In the genomic region with DNA sequence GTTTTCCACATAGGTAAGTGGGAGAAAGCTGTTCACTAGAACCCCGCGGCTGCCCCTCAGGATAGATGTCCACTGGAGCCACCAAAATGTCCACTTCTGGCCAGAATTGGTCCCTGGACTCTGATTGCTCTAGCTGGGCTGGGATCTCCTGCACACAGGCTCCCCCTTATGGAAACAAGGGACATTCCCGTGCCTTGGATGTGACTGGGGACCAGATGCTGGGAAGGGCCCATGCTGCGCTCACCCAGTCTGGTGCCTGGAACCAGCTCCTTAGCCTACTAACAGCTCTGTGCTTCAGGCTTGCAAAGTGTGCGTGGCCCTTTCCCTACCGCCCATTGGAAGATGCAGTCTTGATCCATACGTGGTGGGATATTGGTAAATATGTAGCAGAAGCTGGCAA, we compare ENCODE assay signal across 8 mouse cellular contexts.
A peak's percentile ranks its signal among the peaks of the same experiment; 100 is the strongest.
DNase-seq lines count a peak whose midpoint lies in the region; ATAC-seq and TF ChIP-seq lines count a peak whose summit lies in the region.

No protein-coding gene starts in this region.

- peaks cover 30% of the 10 kb centered on the region for H3K27me3 ChIP-seq in midbrain, embryonic 10.5 days (ENCODE audit: low read depth, poor library complexity, severe bottlenecking)
- no peaks in the 10 kb centered on the region; the same call in 1 of the 2 replicates for H3K27me3 ChIP-seq in midbrain, embryonic 15.5 days (replicated peaks)
- H3K27me3 ChIP-seq in testis, adult 2 months (ENCODE audit: control insufficient read depth, insufficient read depth, low read length), result no peaks in the 10 kb centered on the region

- H3K9ac ChIP-seq in midbrain, embryonic 15.5 days, result no peak overlapping the region

- no peak overlapping the region for H3K4me3 ChIP-seq in midbrain, embryonic 10.5 days
- H3K4me3 ChIP-seq in midbrain, embryonic 15.5 days, result no peak overlapping the region
- H3K4me3 ChIP-seq in lung, adult 2 months (replicated peaks; ENCODE audit: extremely low read depth, low read depth, low read length), result no peak overlapping the region
- no peak overlapping the region for H3K4me3 ChIP-seq in testis, adult 2 months (ENCODE audit: control insufficient read depth, low read depth, low read length)

- no peaks in the 10 kb centered on the region for H3K4me1 ChIP-seq in midbrain, embryonic 10.5 days
- H3K4me1 ChIP-seq in midbrain, embryonic 15.5 days, result no peaks in the 10 kb centered on the region
- H3K4me1 ChIP-seq in lung, adult 2 months (ENCODE audit: control insufficient read depth, insufficient read depth, low read length), result no peaks in the 10 kb centered on the region
- H3K4me1 ChIP-seq in testis, adult 2 months (ENCODE audit: control insufficient read depth, insufficient read depth, low read length), result no peaks in the 10 kb centered on the region; the same call in 1 of the 2 replicates

- DNase-seq in midbrain, embryonic 10.5 days (ENCODE audit: low spot score), result peak; percentile 47
- DNase-seq in cerebellum, postnatal 10 days, result peak; percentile 86 to 91
- peak; percentile 40 for DNase-seq in gastrocnemius, adult 18-20 months (ENCODE audit: low spot score)
- peak; percentile 13 to 39 for DNase-seq in kidney, postnatal 36 days
- DNase-seq in lung, adult 2 months, result peak; percentile 4
- no peak for DNase-seq in urinary bladder, adult 18-20 months (ENCODE audit: low spot score in 2 of 2)

- H3K36me3 ChIP-seq in midbrain, embryonic 10.5 days, result no peaks in the 10 kb centered on the region
- H3K36me3 ChIP-seq in midbrain, embryonic 15.5 days (replicated peaks), result no peaks in the 10 kb centered on the region
- H3K36me3 ChIP-seq in testis, adult 2 months (ENCODE audit: control insufficient read depth, insufficient read depth, low read length), result no peaks in the 10 kb centered on the region

- TF ChIP-seq CTCF in lung, adult 2 months (IDR thresholded peaks at IDR 0.05; ENCODE audit: insufficient read depth, low read length), result peak; percentile 66
- TF ChIP-seq CTCF in testis, adult 2 months (IDR thresholded peaks at IDR 0.05; ENCODE audit: control insufficient read depth, insufficient read depth, insufficient replicate concordance, low read depth, low read length), result peak; percentile 49; the same call in 1 of the 2 replicates

- no peak for ATAC-seq in midbrain, embryonic 15.5 days (replicated peaks)

- TF ChIP-seq POLR2A in lung, adult 2 months (IDR thresholded peaks at IDR 0.05; ENCODE audit: borderline replicate concordance, extremely low read depth, low read depth, low read length), result no peak
- no peak for TF ChIP-seq POLR2A in testis, adult 2 months (IDR thresholded peaks at IDR 0.05; ENCODE audit: control insufficient read depth, low read depth, low read length)

- H3K4me2 ChIP-seq in midbrain, embryonic 15.5 days, result no peak overlapping the region

- 31% methylated on average over 7 of the region's 7 CpGs for WGBS in midbrain, embryonic 10.5 days
- 32% methylated on average over 7 of the region's 7 CpGs for WGBS in midbrain, embryonic 15.5 days
- 35% methylated on average over 7 of the region's 7 CpGs for WGBS in lung, adult 2 months

- no peaks in the 10 kb centered on the region for H3K9me3 ChIP-seq in midbrain, embryonic 10.5 days (replicated peaks)
- H3K9me3 ChIP-seq in midbrain, embryonic 15.5 days, result no peaks in the 10 kb centered on the region

- H3K27ac ChIP-seq in midbrain, embryonic 10.5 days (replicated peaks), result no peak overlapping the region
- no peak overlapping the region for H3K27ac ChIP-seq in midbrain, embryonic 15.5 days
- H3K27ac ChIP-seq in testis, adult 2 months (ENCODE audit: control insufficient read depth, insufficient read depth, low read depth, low read length), result no peak overlapping the region

Comparison
In these comparisons a context has a peak if more than half of its experiments do, and no peak if none do; other contexts are left out.
1. DNase-seq: peak in midbrain, embryonic 10.5 days (single experiment), cerebellum, postnatal 10 days (2 of 2), gastrocnemius, adult 18-20 months (single experiment), kidney, postnatal 36 days (2 of 2) and lung, adult 2 months (single experiment); none in urinary bladder, adult 18-20 months (0 of 2).